22 mouse cellular contexts compared by ENCODE assay signal in genomic region chr4:135743520-135743919, GRCm38 (mm10). TPM values are rescaled to one million over a fixed set of nuclear protein-coding genes. Genes with fewer than 3 reads are reported as not detected.
"Had no signal": no experiment of that assay in that cellular context is flagged by ENCODE, and none has a peak within 500 bp of the region (broad histone marks: within the 10 kb centered on the region; RNA-seq: fewer than 3 reads in every experiment).

No protein-coding gene starts in this region.

- H3K4me1 ChIP-seq: megakaryocyte, embryonic 14.5 days; midbrain, embryonic 13.5 days; neural tube, embryonic 13.5 days had no signal

- H3K27me3 ChIP-seq: limb, embryonic 12.5 days; limb, embryonic 15.5 days; lung, embryonic 15.5 days; midbrain, embryonic 13.5 days; neural tube, embryonic 13.5 days had no signal

- DNase-seq: kidney, adult 2 months; kidney, postnatal 25 days; layer of hippocampus, postnatal 36 days; liver, postnatal 0 days; lung, postnatal 14 days; retina, postnatal 1 day; right cerebral cortex, postnatal 25 days; thymus, postnatal 36 days had no signal

- H3K9ac ChIP-seq: limb, embryonic 12.5 days; limb, embryonic 15.5 days; liver, embryonic 14.5 days; liver, postnatal 0 days; lung, embryonic 15.5 days; midbrain, embryonic 13.5 days; neural tube, embryonic 13.5 days had no signal

- H3K4me2 ChIP-seq: limb, embryonic 12.5 days; limb, embryonic 15.5 days; liver, embryonic 11.5 days; lung, embryonic 15.5 days; midbrain, embryonic 13.5 days; neural tube, embryonic 13.5 days had no signal

- H3K36me3 ChIP-seq: limb, embryonic 12.5 days; limb, embryonic 15.5 days; lung, embryonic 15.5 days; midbrain, embryonic 10.5 days; midbrain, embryonic 13.5 days; neural tube, embryonic 13.5 days had no signal

- H3K9me3 ChIP-seq: limb, embryonic 12.5 days; limb, embryonic 15.5 days; lung, embryonic 15.5 days; megakaryocyte, embryonic 14.5 days; midbrain, embryonic 10.5 days; midbrain, embryonic 13.5 days; neural tube, embryonic 13.5 days had no signal

- ATAC-seq: hindbrain, postnatal 0 days; inflammation-experienced regulatory T-cells, adult 6 months; liver, postnatal 0 days; midbrain, embryonic 13.5 days; midbrain, embryonic 16.5 days had no signal

- H3K4me3 ChIP-seq: left cerebral cortex, adult 2 months; limb, embryonic 12.5 days; limb, embryonic 15.5 days; lung, embryonic 15.5 days; megakaryocyte, embryonic 14.5 days; midbrain, embryonic 10.5 days; midbrain, embryonic 13.5 days; myocyte; neural tube, embryonic 13.5 days had no signal

- H3K27ac ChIP-seq: hindbrain, postnatal 0 days; left cerebral cortex, adult 2 months; limb, embryonic 12.5 days; limb, embryonic 15.5 days; liver, embryonic 14.5 days; lung, embryonic 15.5 days; midbrain, embryonic 10.5 days; midbrain, embryonic 13.5 days; neural tube, embryonic 13.5 days had no signal

RNA-seq across cellular contexts. Expression of gene Il22ra1, which starts 15.5 kb away (rescaled TPM):
- polyA plus RNA-seq: hindbrain, postnatal 0 days; inflammation-experienced regulatory T-cells, adult 6 months; limb, embryonic 12.5 days; midbrain, embryonic 10.5 days; midbrain, embryonic 13.5 days; midbrain, embryonic 16.5 days; neural tube, embryonic 13.5 days had no signal

RNA-seq across cellular contexts. Expression of gene Myom3, which starts 16.0 kb away (rescaled TPM):
- polyA plus RNA-seq: inflammation-experienced regulatory T-cells, adult 6 months had no signal

RNA-seq across cellular contexts. Expression of gene Ifnlr1, which starts 57.4 kb away (rescaled TPM):
- polyA plus RNA-seq: inflammation-experienced regulatory T-cells, adult 6 months; myocyte had no signal
